Mouse (Mus musculus): ENCODE measurements around the gene Siah1a.

DNA sequence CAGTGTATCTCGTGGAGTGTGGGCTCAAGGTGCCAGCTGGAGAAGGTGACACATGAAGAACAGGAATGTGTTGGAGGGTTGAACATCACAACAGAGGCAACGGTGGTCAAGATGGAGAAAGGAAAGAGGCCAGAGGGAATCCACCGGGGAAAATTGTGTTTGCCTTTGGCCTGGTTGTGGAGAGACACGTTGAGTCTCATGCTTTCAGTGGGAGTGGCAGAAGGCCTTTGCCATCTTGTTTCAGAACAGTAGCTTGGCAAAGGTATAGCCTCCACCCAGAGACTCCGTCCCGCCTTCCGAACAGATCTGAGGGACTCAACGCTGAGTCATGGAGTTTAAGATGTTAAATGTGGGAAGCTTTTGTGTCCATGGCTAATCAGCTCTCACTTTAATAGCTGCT lies 19.9 kb upstream of the Siah1a start:
- no peak for TF ChIP-seq CTCF (conservative IDR thresholded peaks at IDR 0.05 in 1 of 2, IDR thresholded peaks at IDR 0.05 in 1 of 2; ENCODE audit: low read depth in 2 of 2, low read length in 2 of 2)
- TF ChIP-seq NRF1 (IDR thresholded peaks at IDR 0.05; ENCODE audit: low read depth, low read length), result no peak
- TF ChIP-seq POLR2AphosphoS2 (IDR thresholded peaks at IDR 0.05; ENCODE audit: low read depth, low read length), result no peak
- TF ChIP-seq POLR2A (IDR thresholded peaks at IDR 0.05; ENCODE audit: low read depth, low read length), result no peak
- no peak for TF ChIP-seq USF2 (conservative IDR thresholded peaks at IDR 0.05; ENCODE audit: low read depth, low read length)
- no peak for TF ChIP-seq UBTF (IDR thresholded peaks at IDR 0.05; ENCODE audit: low read depth, low read length)

Measured in CH12.LX (cell line).